Mouse (Mus musculus): Measurements from ENCODE around the gene 1110051M20Rik. TPM values are rescaled to one million over a fixed set of nuclear protein-coding genes. Genes with fewer than 3 reads are reported as not detected.
A peak's percentile ranks its signal among the peaks of the same experiment; 100 is the strongest.

The 1110051M20Rik gene
- polyA plus RNA-seq, 1 experiment from 2014 or later: 75.3 TPM

- peaks cover 5% of the 10 kb centered on the region for H3K27me3 ChIP-seq (replicated peaks; ENCODE audit: low read depth, poor library complexity, severe bottlenecking)
- no peak overlapping the region for H3K4me3 ChIP-seq
- no peak overlapping the region for H3K27ac ChIP-seq (replicated peaks)
- 84% methylated on average over 4 of the region's 4 CpGs for WGBS
- no peaks in the 10 kb centered on the region for H3K9me3 ChIP-seq
- peaks cover 3% of the 10 kb centered on the region for H3K4me1 ChIP-seq
- no peaks in the 10 kb centered on the region for H3K36me3 ChIP-seq (replicated peaks)
- no peak for DNase-seq (ENCODE audit: low spot score)
These were observed 39.4 kb downstream of the 1110051M20Rik start for GRCm38 (mm10) chr2:91405071-91405470.

- Histone ChIP-seq H3K4me3 (no peak overlapping the region), H3K9me3 (no peaks in the 10 kb centered on the region), H3K27me3 (replicated peaks; ENCODE audit: low read depth, poor library complexity, severe bottlenecking) (peaks cover 16% of the 10 kb centered on the region), H3K27ac (replicated peaks) (0 out of 2 replicates have a peak overlapping the region, but pooled peaks have one; percentile 14), H3K4me1 (peaks cover 26% of the 10 kb centered on the region), H3K36me3 (replicated peaks) (no peaks in the 10 kb centered on the region)
- no peak for DNase-seq (ENCODE audit: low spot score)
- 12% methylated on average over 2 of the region's 2 CpGs for WGBS
These were observed 44.8 kb downstream of the 1110051M20Rik start for GRCm38 (mm10) chr2:91399727-91400126.

GRCm38 (mm10) chr2:91399168-91399567 lies 45.3 kb downstream of the 1110051M20Rik start:
- DNase-seq (ENCODE audit: low spot score): no peak
- WGBS: 41% methylated on average over 3 of the region's 3 CpGs
- Histone ChIP-seq H3K27ac (replicated peaks) (peak overlapping the region; percentile 44; the same call in 1 of the 2 replicates), H3K4me3 (no peak overlapping the region), H3K36me3 (replicated peaks) (no peaks in the 10 kb centered on the region), H3K27me3 (replicated peaks; ENCODE audit: low read depth, poor library complexity, severe bottlenecking) (peaks cover 16% of the 10 kb centered on the region), H3K9me3 (no peaks in the 10 kb centered on the region), H3K4me1 (peaks cover 26% of the 10 kb centered on the region)

- Histone ChIP-seq H3K4me1 (peaks cover 19% of the 10 kb centered on the region), H3K4me3 (no peak overlapping the region), H3K36me3 (replicated peaks) (0 out of 2 replicates have a peak, but pooled peaks cover 3% of the 10 kb centered on the region), H3K27ac (replicated peaks) (no peak overlapping the region), H3K27me3 (replicated peaks; ENCODE audit: low read depth, poor library complexity, severe bottlenecking) (peaks cover 11% of the 10 kb centered on the region; the same call in 1 of the 2 replicates), H3K9me3 (no peaks in the 10 kb centered on the region)
- 68% methylated on average over 4 of the region's 4 CpGs for WGBS
- DNase-seq (ENCODE audit: low spot score): no peak
These were observed 50.4 kb downstream of the 1110051M20Rik start for GRCm38 (mm10) chr2:91394078-91394477.

GRCm38 (mm10) chr2:91388738-91389137 lies 55.8 kb downstream of the 1110051M20Rik start:
- H3K27me3 ChIP-seq (replicated peaks; ENCODE audit: low read depth, poor library complexity, severe bottlenecking): no peaks in the 10 kb centered on the region
- no peaks in the 10 kb centered on the region for H3K9me3 ChIP-seq
- WGBS: 52% methylated on average over 3 of the region's 3 CpGs
- no peak overlapping the region for H3K27ac ChIP-seq (replicated peaks)
- no peak overlapping the region for H3K4me3 ChIP-seq
- H3K4me1 ChIP-seq: peaks cover 26% of the 10 kb centered on the region
- no peak for DNase-seq (ENCODE audit: low spot score)
- H3K36me3 ChIP-seq (replicated peaks): 0 out of 2 replicates have a peak, but pooled peaks cover 3% of the 10 kb centered on the region

- WGBS: 58% methylated on average over 3 of the region's 3 CpGs
- Histone ChIP-seq H3K36me3 (replicated peaks) (0 out of 2 replicates have a peak, but pooled peaks cover 3% of the 10 kb centered on the region), H3K27me3 (replicated peaks; ENCODE audit: low read depth, poor library complexity, severe bottlenecking) (no peaks in the 10 kb centered on the region), H3K9me3 (no peaks in the 10 kb centered on the region), H3K4me3 (no peak overlapping the region), H3K27ac (replicated peaks) (no peak overlapping the region), H3K4me1 (peaks cover 26% of the 10 kb centered on the region)
- DNase-seq (ENCODE audit: low spot score): no peak
These were observed 56.2 kb downstream of the 1110051M20Rik start for GRCm38 (mm10) chr2:91388281-91388680.

GRCm38 (mm10) chr2:91387287-91387958 lies 57.1 kb downstream of the 1110051M20Rik start:
- H3K4me3 ChIP-seq: no peak overlapping the region
- no peaks in the 10 kb centered on the region; the same call in 1 of the 2 replicates for H3K36me3 ChIP-seq (replicated peaks)
- peaks cover 26% of the 10 kb centered on the region for H3K4me1 ChIP-seq
- H3K9me3 ChIP-seq: no peaks in the 10 kb centered on the region
- DNase-seq (ENCODE audit: low spot score): no peak
- no peaks in the 10 kb centered on the region for H3K27me3 ChIP-seq (replicated peaks; ENCODE audit: low read depth, poor library complexity, severe bottlenecking)
- 94% methylated on average over 6 of the region's 6 CpGs for WGBS
- H3K27ac ChIP-seq (replicated peaks): no peak overlapping the region

- peaks cover 26% of the 10 kb centered on the region for H3K4me1 ChIP-seq
- H3K36me3 ChIP-seq (replicated peaks): no peaks in the 10 kb centered on the region; the same call in 1 of the 2 replicates
- H3K27me3 ChIP-seq (replicated peaks; ENCODE audit: low read depth, poor library complexity, severe bottlenecking): no peaks in the 10 kb centered on the region
- no peak overlapping the region for H3K27ac ChIP-seq (replicated peaks)
- WGBS: 71% methylated on average over 5 of the region's 5 CpGs
- no peaks in the 10 kb centered on the region for H3K9me3 ChIP-seq
- no peak overlapping the region for H3K4me3 ChIP-seq
- DNase-seq (ENCODE audit: low spot score): no peak
These were observed 57.8 kb downstream of the 1110051M20Rik start for GRCm38 (mm10) chr2:91386547-91387286.

GRCm38 (mm10) chr2:91383294-91383693 lies 61.2 kb downstream of the 1110051M20Rik start:
- peaks cover 17% of the 10 kb centered on the region for H3K4me1 ChIP-seq
- H3K27ac ChIP-seq (replicated peaks): no peak overlapping the region
- H3K4me3 ChIP-seq: no peak overlapping the region
- WGBS: 82% methylated on average over 6 of the region's 6 CpGs
- H3K27me3 ChIP-seq (replicated peaks; ENCODE audit: low read depth, poor library complexity, severe bottlenecking): no peaks in the 10 kb centered on the region
- H3K36me3 ChIP-seq (replicated peaks): peaks cover 4% of the 10 kb centered on the region; the same call in 1 of the 2 replicates
- no peak for DNase-seq (ENCODE audit: low spot score)
- no peaks in the 10 kb centered on the region for H3K9me3 ChIP-seq

GRCm38 (mm10) chr2:91377038-91377437 lies 67.5 kb downstream of the 1110051M20Rik start:
- WGBS: 29% methylated on average over 7 of the region's 7 CpGs
- DNase-seq (ENCODE audit: low spot score): peak; percentile 52
- Histone ChIP-seq H3K36me3 (replicated peaks) (peaks cover 4% of the 10 kb centered on the region; the same call in 1 of the 2 replicates), H3K27ac (replicated peaks) (no peak overlapping the region), H3K27me3 (replicated peaks; ENCODE audit: low read depth, poor library complexity, severe bottlenecking) (no peaks in the 10 kb centered on the region), H3K4me3 (no peak overlapping the region), H3K4me1 (peaks cover 25% of the 10 kb centered on the region), H3K9me3 (no peaks in the 10 kb centered on the region)

- H3K36me3 ChIP-seq (replicated peaks): peaks cover 7% of the 10 kb centered on the region
- peaks cover 6% of the 10 kb centered on the region; the same call in 1 of the 2 replicates for H3K9me3 ChIP-seq
- H3K27ac ChIP-seq (replicated peaks): no peak overlapping the region
- H3K27me3 ChIP-seq (replicated peaks; ENCODE audit: low read depth, poor library complexity, severe bottlenecking): no peaks in the 10 kb centered on the region
- DNase-seq (ENCODE audit: low spot score): no peak
- 78% methylated on average over 2 of the region's 2 CpGs for WGBS
- H3K4me3 ChIP-seq: no peak overlapping the region
- peaks cover 4% of the 10 kb centered on the region; the same call in 1 of the 2 replicates for H3K4me1 ChIP-seq
These were observed 74.2 kb downstream of the 1110051M20Rik start for GRCm38 (mm10) chr2:91370314-91370713.

GRCm38 (mm10) chr2:91363272-91363671 lies 81.2 kb downstream of the 1110051M20Rik start:
- Histone ChIP-seq H3K27me3 (replicated peaks; ENCODE audit: low read depth, poor library complexity, severe bottlenecking) (no peaks in the 10 kb centered on the region), H3K4me1 (peaks cover 12% of the 10 kb centered on the region), H3K27ac (replicated peaks) (no peak overlapping the region), H3K4me3 (no peak overlapping the region), H3K36me3 (replicated peaks) (peaks cover 10% of the 10 kb centered on the region), H3K9me3 (peaks cover 6% of the 10 kb centered on the region; the same call in 1 of the 2 replicates)
- no peak for DNase-seq (ENCODE audit: low spot score)
- WGBS: 87% methylated on average over 2 of the region's 2 CpGs
